Mouse (Mus musculus) kidney, adult 9 months (tissue): ENCODE measurements at regions not wholly inside any gene's neighbourhood (a gene's known extent, or its start where the extent isn't known, plus 50 kb on each side); places are given as distances from the start of the nearest gene placed in this dataset.

Experiments
- DNase-seq: peaks from one replicate; pipeline ENCODE4 v3.0.0; 2022

- no peak for DNase-seq
These were observed 297.3 kb downstream of the Kcnrg start for GRCm38 (mm10) chr14:61904426-61905124.

- DNase-seq, result no peak
These were observed 310.9 kb downstream of the Kcnrg start for GRCm38 (mm10) chr14:61918113-61918512.

- DNase-seq, result no peak
These were observed 324.6 kb downstream of the Kcnrg start for GRCm38 (mm10) chr14:61931811-61932210.

- DNase-seq, result no peak
These were observed 334.4 kb downstream of the Kcnrg start for GRCm38 (mm10) chr14:61941682-61942081.

- no peak for DNase-seq
These were observed 338.4 kb downstream of the Kcnrg start for GRCm38 (mm10) chr14:61945659-61946058.

GRCm38 (mm10) chr14:61949446-61949845 is 342.2 kb downstream of the Kcnrg start:
- no peak for DNase-seq

GRCm38 (mm10) chr14:61950004-61950403 is 342.4 kb upstream of the Rnaseh2b start:
- DNase-seq, result no peak

GRCm38 (mm10) chr14:61953029-61953428 is 339.4 kb upstream of the Rnaseh2b start:
- no peak for DNase-seq

GRCm38 (mm10) chr14:61955416-61955815 is 337.0 kb upstream of the Rnaseh2b start:
- DNase-seq, result no peak

- DNase-seq, result no peak
These were observed 332.0 kb upstream of the Rnaseh2b start for GRCm38 (mm10) chr14:61960243-61960957.

GRCm38 (mm10) chr14:61968467-61968866 is 323.9 kb upstream of the Rnaseh2b start:
- DNase-seq, result no peak

- peak; percentile 61 for DNase-seq
These were observed 323.3 kb upstream of the Rnaseh2b start for GRCm38 (mm10) chr14:61968957-61969535.

GRCm38 (mm10) chr14:61970591-61970990 is 321.8 kb upstream of the Rnaseh2b start:
- peak; percentile 94 for DNase-seq

- peak; percentile 33 for DNase-seq
These were observed 321.0 kb upstream of the Rnaseh2b start for GRCm38 (mm10) chr14:61971100-61972088.

GRCm38 (mm10) chr14:61975301-61975732 is 317.1 kb upstream of the Rnaseh2b start:
- peak; percentile 90 for DNase-seq

GRCm38 (mm10) chr14:61980581-61980980 is 311.8 kb upstream of the Rnaseh2b start:
- no peak for DNase-seq

- DNase-seq, result no peak
These were observed 306.8 kb upstream of the Rnaseh2b start for GRCm38 (mm10) chr14:61985575-61985974.

- no peak for DNase-seq
These were observed 306.2 kb upstream of the Rnaseh2b start for GRCm38 (mm10) chr14:61986203-61986602.

GRCm38 (mm10) chr14:61995253-61995652 is 297.1 kb upstream of the Rnaseh2b start:
- no peak for DNase-seq

- no peak for DNase-seq
These were observed 294.7 kb upstream of the Rnaseh2b start for GRCm38 (mm10) chr14:61997736-61998135.

GRCm38 (mm10) chr14:61998259-61998658 is 294.1 kb upstream of the Rnaseh2b start:
- no peak for DNase-seq

GRCm38 (mm10) chr14:62001481-62001949 is 290.9 kb upstream of the Rnaseh2b start:
- DNase-seq, result peak; percentile 51

- peak; percentile 88 for DNase-seq
These were observed 290.3 kb upstream of the Rnaseh2b start for GRCm38 (mm10) chr14:62002131-62002530.
